Mouse (Mus musculus) gastrocnemius, postnatal 36 days (tissue): ENCODE measurements around the gene Amotl1. TPM values are rescaled to one million over a fixed set of nuclear protein-coding genes. Genes with fewer than 3 reads are reported as not detected.

ENCODE experiments used
- DNase-seq, 2 experiments: peaks; one replicate each; pipeline ENCODE4 v3.0.0; 2022
- intact Hi-C: fragments of 180-260 bp; cut with DNase I; formaldehyde crosslinking; loops from one replicate; pipeline ENCODE4 v1.15.1; 2025
- total RNA-seq, 2 experiments: library from RNA; stranded (reverse); gene quantifications; 2 replicates each; pipeline ENCODE4 v1.2.3; 2021

Amotl1 gene
- total RNA-seq, 2 experiments from 2014 or later = 276 to 313 TPM

DNA sequence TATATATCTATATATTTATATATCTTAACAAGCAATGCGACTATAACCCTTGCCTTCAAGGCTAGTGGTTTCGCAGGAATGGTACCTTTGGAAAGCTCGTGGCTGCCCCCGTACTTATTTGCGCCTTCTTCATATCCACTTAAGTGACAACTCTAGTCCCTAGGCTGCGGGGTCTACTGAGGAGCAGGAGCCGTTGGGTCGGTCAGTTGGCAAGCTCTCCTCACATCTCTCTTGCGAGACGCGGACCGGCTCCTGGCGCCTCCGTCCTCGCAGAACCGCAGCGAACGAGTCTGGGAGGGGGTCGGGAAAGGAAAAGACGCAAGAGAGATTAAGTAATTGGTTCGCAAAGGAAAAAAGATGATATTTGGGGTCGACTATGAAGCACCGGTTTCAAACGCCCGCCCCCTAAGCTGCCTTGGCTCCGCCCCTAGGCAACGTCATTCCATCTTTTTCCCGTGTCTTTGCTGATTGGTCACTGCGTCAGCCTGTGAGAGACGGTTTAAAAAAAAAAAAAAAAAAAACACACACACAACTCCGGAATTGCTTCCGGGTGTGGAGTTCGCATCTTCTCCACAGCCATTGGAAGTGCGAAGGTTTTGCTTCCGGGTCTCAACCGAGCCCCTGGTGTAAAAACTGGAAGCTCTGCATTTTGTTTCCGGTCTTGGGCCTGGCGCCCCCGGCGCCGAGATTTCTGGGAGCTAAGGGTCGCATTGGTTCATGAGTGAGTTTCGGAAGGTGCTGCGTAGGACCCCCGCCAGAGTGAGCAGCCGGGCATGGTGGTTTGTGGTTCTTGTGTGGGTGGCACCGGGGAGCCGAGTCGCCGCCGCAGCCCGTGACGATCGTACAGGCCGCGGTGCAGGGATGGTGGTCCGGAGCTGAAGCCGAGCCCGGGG is 144.6 kb downstream of the Amotl1 start, which contains the start of the genes Kdm4d and Cwc15:
TSS of gene Kdm4d (minus strand) at position 460 of the 893 bp plus-strand sequence.
TSS of gene Cwc15 (plus strand) at position 595 of the 893 bp plus-strand sequence.
- intact Hi-C loops = loop anchor here (5.0 kb wide), 1 partner anchor 287 kb away; no protein-coding TSS in a partner anchor
- peak; percentile 87 to 90 for DNase-seq

DNA sequence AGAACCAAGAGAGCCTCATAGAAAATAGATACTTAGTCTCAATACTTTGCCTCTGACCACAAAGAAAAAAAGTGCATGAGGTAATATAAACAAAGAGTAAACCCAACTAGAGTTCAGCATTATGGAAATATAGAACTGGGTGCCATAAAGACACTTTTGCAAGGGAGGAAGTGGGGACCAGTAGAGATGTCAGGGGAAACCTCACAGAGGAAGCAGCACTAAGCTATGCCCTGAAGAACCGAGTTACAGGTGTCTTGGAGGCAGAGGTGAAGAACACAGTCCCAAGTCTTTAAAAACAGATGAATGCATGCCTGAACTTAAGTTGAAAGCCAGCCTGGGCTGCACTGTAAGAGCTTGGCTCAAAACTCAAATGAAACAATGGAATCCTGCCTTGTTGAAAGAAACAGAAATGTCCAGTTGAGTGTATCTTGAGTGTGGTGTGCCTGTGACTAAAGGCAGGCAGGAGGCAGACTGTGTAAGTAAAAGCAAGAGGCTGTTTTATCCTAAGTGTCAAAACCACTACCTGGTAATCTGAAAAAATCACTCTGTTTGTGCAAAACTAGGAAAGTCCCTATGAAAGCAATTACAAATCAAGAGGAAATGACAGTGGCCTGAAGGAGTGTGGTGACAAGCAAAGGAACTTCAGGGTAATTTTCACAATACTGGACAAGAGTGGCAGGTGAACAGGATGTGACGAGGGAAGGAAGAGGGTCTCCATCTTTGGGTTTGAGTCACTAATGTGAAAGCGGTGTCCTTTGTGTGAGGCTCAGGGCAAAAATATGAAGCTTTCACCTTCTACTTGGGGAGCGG is 145.8 kb downstream of the Amotl1 start:
- intact Hi-C loops = no loop called here
- DNase-seq = no peak

Other genes with a start within 250 kb of the Amotl1 start
- gene Kdm4d, start 144.6 kb downstream of the Amotl1 start, total RNA-seq = not detected
- gene Cwc15, start 144.4 kb downstream of the Amotl1 start, total RNA-seq = 10 to 100 TPM; 87.3 to 95.2 TPM
- not detected for gene Piwil4, start 95.7 kb upstream of the Amotl1 start, total RNA-seq
- gene Fut4, start 107.3 kb upstream of the Amotl1 start, total RNA-seq = under 1 TPM; 0.17 to 0.26 TPM
- not detected for gene 1700012B09Rik, start 126.0 kb upstream of the Amotl1 start, total RNA-seq
- gene Mre11a, start 139.6 kb upstream of the Amotl1 start, total RNA-seq = 10 to 100 TPM in 1 of 2 experiments, 1 to 10 TPM in 1; 8.5 to 14.5 TPM
- 1 to 10 TPM; 6.1 to 6.5 TPM for gene Ankrd49, start 139.8 kb upstream of the Amotl1 start, total RNA-seq
- gene Gpr83, start 215.2 kb upstream of the Amotl1 start, total RNA-seq = not detected